In the genomic region with DNA sequence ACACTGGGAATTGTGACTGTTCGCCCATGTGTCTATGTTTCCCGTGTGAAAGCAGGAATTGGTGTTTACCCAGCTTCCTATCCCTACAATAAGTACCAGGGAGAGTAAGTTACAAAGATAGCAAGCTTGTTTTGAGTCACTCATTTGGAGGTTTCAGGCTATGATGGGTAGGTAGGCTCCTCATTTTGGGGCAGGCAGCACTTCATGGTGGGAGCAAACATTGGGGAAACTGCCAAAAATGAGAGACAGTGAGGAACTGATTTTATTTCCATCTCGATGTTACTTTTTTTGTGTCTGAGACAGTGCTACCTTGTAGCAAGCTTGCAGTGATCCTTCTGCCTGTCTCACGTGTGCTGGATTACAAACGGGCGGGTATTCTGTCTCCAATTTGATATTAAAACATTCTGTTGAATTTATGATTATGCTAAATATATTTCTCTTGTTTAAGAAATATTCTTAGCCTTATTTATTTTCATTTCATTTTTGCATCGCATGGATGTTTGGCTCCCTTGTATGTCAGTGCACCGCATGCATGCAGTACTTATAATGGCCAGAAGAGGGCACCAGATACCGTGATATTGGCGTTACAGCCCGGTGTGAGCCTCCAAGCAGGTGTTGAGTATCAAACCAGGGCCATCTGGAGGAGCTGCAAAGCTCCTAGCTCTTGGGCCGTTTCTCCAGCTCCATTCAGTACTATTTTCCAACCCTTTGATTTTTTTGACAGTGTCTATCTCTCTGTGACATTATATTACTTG, we compare ENCODE assay signal across 7 mouse cellular contexts.
A peak's percentile ranks its signal among the peaks of the same experiment; 100 is the strongest.
DNase-seq lines count a peak whose midpoint lies in the region; ATAC-seq and TF ChIP-seq lines count a peak whose summit lies in the region.

No protein-coding gene starts in this region.

- no peak overlapping the region for H3K9ac ChIP-seq in liver, postnatal 0 days (replicated peaks)

- TF ChIP-seq CTCF in thymus, adult 2 months (IDR thresholded peaks at IDR 0.05; ENCODE audit: borderline replicate concordance, control insufficient read depth, extremely low read depth, insufficient read depth, low read length, poor library complexity), result peak; percentile 33; the same call in 1 of the 2 replicates
- TF ChIP-seq CTCF in liver, postnatal 0 days (IDR thresholded peaks at IDR 0.05; ENCODE audit: low read depth), result peak; percentile 85

- H3K27me3 ChIP-seq in thymus, adult 2 months (ENCODE audit: control insufficient read depth, insufficient read depth, low read length), result no peaks in the 10 kb centered on the region
- H3K27me3 ChIP-seq in liver, postnatal 0 days (ENCODE audit: insufficient read depth, low read length), result no peaks in the 10 kb centered on the region

- H3K4me1 ChIP-seq in thymus, adult 2 months (replicated peaks; ENCODE audit: control insufficient read depth, insufficient read depth, low read length), result no peaks in the 10 kb centered on the region
- H3K4me1 ChIP-seq in liver, postnatal 0 days (ENCODE audit: insufficient read depth), result no peaks in the 10 kb centered on the region

- H3K9me3 ChIP-seq in liver, postnatal 0 days (ENCODE audit: low read length), result no peaks in the 10 kb centered on the region

- DNase-seq in thymus, adult 2 months, result peak; percentile 19
- DNase-seq in thymus, adult 18-20 months, result no peak
- DNase-seq in adrenal gland, postnatal 10 days, result peak; percentile 73
- DNase-seq in embryo, embryonic 11.5 days (ENCODE audit: low read depth, low spot score), result peak; percentile 20
- DNase-seq in kidney, postnatal 14 days, result peak; percentile 50
- DNase-seq in liver, postnatal 0 days, result peak; percentile 55
- DNase-seq in right cerebral cortex, postnatal 25 days, result peak; percentile 31

- no peak overlapping the region for H3K27ac ChIP-seq in thymus, adult 2 months (ENCODE audit: control insufficient read depth, insufficient read depth, low read length)
- no peak overlapping the region for H3K27ac ChIP-seq in liver, postnatal 0 days (ENCODE audit: low read depth)

- H3K36me3 ChIP-seq in thymus, adult 2 months (ENCODE audit: control insufficient read depth, insufficient read depth, low read length), result no peaks in the 10 kb centered on the region
- no peaks in the 10 kb centered on the region for H3K36me3 ChIP-seq in liver, postnatal 0 days (replicated peaks; ENCODE audit: insufficient read depth, low read length)

- H3K4me2 ChIP-seq in liver, postnatal 0 days (ENCODE audit: low read depth, low read length), result no peak overlapping the region

- H3K4me3 ChIP-seq in thymus, adult 2 months (ENCODE audit: control insufficient read depth, insufficient read depth, low read length), result no peak overlapping the region
- no peak overlapping the region for H3K4me3 ChIP-seq in liver, postnatal 0 days (ENCODE audit: low read depth, low read length)

- no peak for TF ChIP-seq EP300 in liver, postnatal 0 days (IDR thresholded peaks at IDR 0.05; ENCODE audit: low read depth)

- WGBS in thymus, adult 2 months, result 45% methylated on average over 12 of the region's 12 CpGs
- WGBS in liver, postnatal 0 days (ENCODE audit: insufficient replicate concordance), result 36% methylated on average over 12 of the region's 12 CpGs

- no peak for TF ChIP-seq POLR2A in thymus, adult 2 months (IDR thresholded peaks at IDR 0.05; ENCODE audit: control insufficient read depth, extremely low read depth, insufficient read depth, low read length, poor library complexity)

- no peak for ATAC-seq in liver, postnatal 0 days

Comparison
In these comparisons a context has a peak if more than half of its experiments do, and no peak if none do; other contexts are left out.
1. DNase-seq: peak in thymus, adult 2 months (single experiment), adrenal gland, postnatal 10 days (single experiment), embryo, embryonic 11.5 days (single experiment), kidney, postnatal 14 days (single experiment), liver, postnatal 0 days (single experiment) and right cerebral cortex, postnatal 25 days (single experiment); none in thymus, adult 18-20 months (0 of 2).